8 mouse cellular contexts compared by ENCODE assay signal in genomic region chr9:24770149-24770940, GRCm38 (mm10). TPM values are rescaled to one million over a fixed set of nuclear protein-coding genes. Genes with fewer than 3 reads are reported as not detected.
DNase-seq lines count a peak whose midpoint lies in the region; ATAC-seq lines count a peak whose summit lies in the region.

No protein-coding gene starts in this region.

- ATAC-seq in forebrain, embryonic 15.5 days (replicated peaks), result no peak
- ATAC-seq in embryonic facial prominence, embryonic 11.5 days (replicated peaks; ENCODE audit: insufficient number of reproducible peaks, low FRiP score, low TSS enrichment, low read depth), result no peak
- no peak for ATAC-seq in hindbrain, embryonic 13.5 days (ENCODE audit: low FRiP score)
- 0 out of 2 replicates have a peak, but pooled peaks have one; percentile 7 for ATAC-seq in midbrain, embryonic 13.5 days
- ATAC-seq in frontal cortex, adult (ENCODE audit: low TSS enrichment), result no peak

- no peak overlapping the region for H3K27ac ChIP-seq in forebrain, embryonic 10.5 days
- H3K27ac ChIP-seq in forebrain, embryonic 15.5 days (replicated peaks), result no peak overlapping the region
- H3K27ac ChIP-seq in embryonic facial prominence, embryonic 11.5 days (replicated peaks; ENCODE audit: low read depth, low read length), result no peak overlapping the region
- no peak overlapping the region for H3K27ac ChIP-seq in hindbrain, embryonic 13.5 days
- no peak overlapping the region for H3K27ac ChIP-seq in midbrain, embryonic 13.5 days

- H3K9me3 ChIP-seq in forebrain, embryonic 10.5 days, result no peaks in the 10 kb centered on the region
- no peaks in the 10 kb centered on the region for H3K9me3 ChIP-seq in forebrain, embryonic 15.5 days
- H3K9me3 ChIP-seq in embryonic facial prominence, embryonic 11.5 days (replicated peaks; ENCODE audit: control insufficient read depth, low read length), result no peaks in the 10 kb centered on the region
- no peaks in the 10 kb centered on the region for H3K9me3 ChIP-seq in hindbrain, embryonic 13.5 days
- no peaks in the 10 kb centered on the region for H3K9me3 ChIP-seq in midbrain, embryonic 13.5 days

- under 1% methylated on average over 41 of the region's 41 CpGs for WGBS in forebrain, embryonic 10.5 days
- WGBS in forebrain, embryonic 15.5 days, result under 1% methylated on average over 41 of the region's 41 CpGs
- WGBS in embryonic facial prominence, embryonic 11.5 days, result under 1% methylated on average over 41 of the region's 41 CpGs
- under 1% methylated on average over 41 of the region's 41 CpGs for WGBS in hindbrain, embryonic 13.5 days
- WGBS in midbrain, embryonic 13.5 days, result under 1% methylated on average over 41 of the region's 41 CpGs

- H3K4me1 ChIP-seq in forebrain, embryonic 10.5 days, result peaks cover 26% of the 10 kb centered on the region
- H3K4me1 ChIP-seq in forebrain, embryonic 15.5 days, result peaks cover 19% of the 10 kb centered on the region
- H3K4me1 ChIP-seq in embryonic facial prominence, embryonic 11.5 days (ENCODE audit: control insufficient read depth, insufficient read depth, low read length), result peaks cover 7% of the 10 kb centered on the region
- H3K4me1 ChIP-seq in hindbrain, embryonic 13.5 days (replicated peaks), result peaks cover 19% of the 10 kb centered on the region
- H3K4me1 ChIP-seq in midbrain, embryonic 13.5 days (replicated peaks), result peaks cover 16% of the 10 kb centered on the region

- H3K27me3 ChIP-seq in forebrain, embryonic 10.5 days (ENCODE audit: poor library complexity, severe bottlenecking), result peaks cover 100% of the 10 kb centered on the region
- H3K27me3 ChIP-seq in forebrain, embryonic 15.5 days, result peaks cover 77% of the 10 kb centered on the region
- peaks cover 43% of the 10 kb centered on the region for H3K27me3 ChIP-seq in embryonic facial prominence, embryonic 11.5 days (ENCODE audit: control insufficient read depth, insufficient read depth, low read length)
- peaks cover 91% of the 10 kb centered on the region for H3K27me3 ChIP-seq in hindbrain, embryonic 13.5 days
- H3K27me3 ChIP-seq in midbrain, embryonic 13.5 days, result peaks cover 93% of the 10 kb centered on the region

- no peak overlapping the region for H3K9ac ChIP-seq in forebrain, embryonic 15.5 days (replicated peaks)
- H3K9ac ChIP-seq in embryonic facial prominence, embryonic 11.5 days (replicated peaks; ENCODE audit: low read length), result no peak overlapping the region
- H3K9ac ChIP-seq in hindbrain, embryonic 13.5 days, result no peak overlapping the region
- H3K9ac ChIP-seq in midbrain, embryonic 13.5 days (replicated peaks), result no peak overlapping the region

- DNase-seq in forebrain, embryonic 10.5 days (ENCODE audit: extremely low spot score, low spot score), result peak; percentile 41
- no peak for DNase-seq in embryonic facial prominence, embryonic 11.5 days (ENCODE audit: low spot score)
- no peak for DNase-seq in cerebellum, adult 18-20 months
- DNase-seq in gastrocnemius, postnatal 10 days, result no peak

- peak overlapping the region; percentile 39 for H3K4me3 ChIP-seq in forebrain, embryonic 10.5 days
- no peak overlapping the region for H3K4me3 ChIP-seq in forebrain, embryonic 15.5 days
- H3K4me3 ChIP-seq in embryonic facial prominence, embryonic 11.5 days (ENCODE audit: low read depth, low read length), result peak overlapping the region; percentile 21; the same call in 1 of the 2 replicates
- H3K4me3 ChIP-seq in hindbrain, embryonic 13.5 days, result peak overlapping the region; percentile 22
- no peak overlapping the region; the same call in 1 of the 2 replicates for H3K4me3 ChIP-seq in midbrain, embryonic 13.5 days (replicated peaks)

- no peak overlapping the region; the same call in 1 of the 2 replicates for H3K4me2 ChIP-seq in forebrain, embryonic 15.5 days (replicated peaks)
- H3K4me2 ChIP-seq in embryonic facial prominence, embryonic 11.5 days (ENCODE audit: low read depth, low read length), result peak overlapping the region; percentile 30
- peak overlapping the region; percentile 26 for H3K4me2 ChIP-seq in hindbrain, embryonic 13.5 days
- H3K4me2 ChIP-seq in midbrain, embryonic 13.5 days (replicated peaks), result 0 out of 2 replicates have a peak overlapping the region, but pooled peaks have one; percentile 11

- no peaks in the 10 kb centered on the region for H3K36me3 ChIP-seq in forebrain, embryonic 10.5 days (replicated peaks)
- H3K36me3 ChIP-seq in forebrain, embryonic 15.5 days, result no peaks in the 10 kb centered on the region
- H3K36me3 ChIP-seq in embryonic facial prominence, embryonic 11.5 days (replicated peaks; ENCODE audit: control insufficient read depth, insufficient read depth, low read depth, low read length), result no peaks in the 10 kb centered on the region
- no peaks in the 10 kb centered on the region for H3K36me3 ChIP-seq in hindbrain, embryonic 13.5 days
- H3K36me3 ChIP-seq in midbrain, embryonic 13.5 days, result no peaks in the 10 kb centered on the region

RNA-seq across cellular contexts. Expression of gene Tbx20, which starts 3.8 kb away (rescaled TPM):
- 0.25 and 0.34 TPM in 2 replicates for polyA plus RNA-seq in forebrain, embryonic 10.5 days (2016; fragmentation: Nextera tagmentation; extraction: Ambion mirVana)
- polyA plus RNA-seq in forebrain, embryonic 15.5 days (2015; fragmentation: Nextera tagmentation; extraction: Ambion mirVana), result 0.03 and 0.04 TPM in 2 replicates
- 0.84 and 0.85 TPM in 2 replicates for polyA plus RNA-seq in embryonic facial prominence, embryonic 11.5 days (2014; fragmentation: Nextera tagmentation; extraction: Ambion mirVana)
- polyA plus RNA-seq in hindbrain, embryonic 13.5 days (2015; fragmentation: Nextera tagmentation; extraction: Ambion mirVana), result 2.1 TPM in 2 replicates
- polyA plus RNA-seq in midbrain, embryonic 13.5 days (2015; fragmentation: Nextera tagmentation; extraction: Ambion mirVana), result 0.08 and 0.15 TPM in 2 replicates
- not detected for total RNA-seq in gastrocnemius, postnatal 10 days (2021)

Comparison
In these comparisons a context has a peak if more than half of its experiments do, and no peak if none do; other contexts are left out.
1. H3K4me3 ChIP-seq: peak in forebrain, embryonic 10.5 days (single experiment), embryonic facial prominence, embryonic 11.5 days (single experiment) and hindbrain, embryonic 13.5 days (single experiment); none in forebrain, embryonic 15.5 days (single experiment) and midbrain, embryonic 13.5 days (single experiment).